Mouse (Mus musculus) left cerebral cortex, postnatal 36 days (tissue): ENCODE measurements at regions not wholly inside any gene's neighbourhood (a gene's known extent, or its start where the extent isn't known, plus 50 kb on each side); places are given as distances from the start of the nearest gene placed in this dataset.

Experiments
- DNase-seq, 2 experiments: peaks; one replicate each; pipeline ENCODE4 v3.0.0; 2021 to 2022; ENCODE audit warnings: low spot score in 2 of 2, mixed read lengths in 1 of 2
- intact Hi-C: fragments of 180-260 bp; cut with DNase I; formaldehyde crosslinking; loops from one replicate; pipeline ENCODE4 v1.15.1; 2025

DNA sequence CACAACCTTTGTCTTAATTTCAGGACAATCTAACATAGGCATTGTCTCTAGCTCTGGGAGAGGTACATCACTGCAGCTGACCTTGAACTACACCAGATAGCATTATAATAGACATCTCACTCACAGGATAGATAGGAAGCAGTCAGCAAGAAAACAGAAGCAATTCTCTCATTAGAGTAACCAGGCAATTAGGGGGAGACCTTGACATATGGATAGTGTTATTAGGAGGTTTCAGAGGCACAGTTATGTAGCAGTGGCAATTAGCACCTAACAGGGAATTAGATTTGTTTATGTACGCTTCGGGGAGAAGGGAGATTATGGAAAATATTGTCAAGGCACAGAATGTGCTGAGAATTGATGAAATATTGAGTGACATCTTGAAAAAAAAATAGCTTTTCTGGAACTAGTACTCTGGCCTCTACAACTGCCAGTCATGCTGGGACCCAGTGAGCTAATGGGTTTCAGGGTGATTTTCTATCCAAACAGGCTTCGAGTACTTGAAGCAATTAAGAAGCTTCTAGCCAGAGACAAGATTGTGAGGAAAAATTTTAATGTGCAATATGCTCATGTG, 216.8 kb upstream of the Aco1 start:
- DNase-seq, result no peak
- intact Hi-C loops, result no loop called here

DNA sequence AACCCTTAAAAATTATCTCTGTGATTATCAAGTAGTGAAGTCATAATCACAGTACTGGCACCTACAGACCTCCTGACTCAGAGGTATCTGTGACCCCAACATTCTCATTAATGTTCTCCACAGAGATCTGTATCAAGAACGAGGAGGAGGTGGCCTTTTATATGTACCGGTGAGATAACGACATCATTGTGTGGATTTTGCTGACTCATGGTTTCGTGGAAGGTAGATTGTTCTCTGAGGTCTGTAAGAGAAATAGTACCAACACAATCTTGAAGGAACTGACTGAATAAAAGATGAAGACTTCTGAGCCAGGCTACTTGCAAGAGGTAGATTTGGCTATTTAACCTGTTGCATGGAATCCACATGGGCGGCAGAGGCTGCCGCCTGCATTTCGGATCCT, 216.3 kb upstream of the Aco1 start:
- DNase-seq, result no peak
- intact Hi-C loops, result no loop called here

DNA sequence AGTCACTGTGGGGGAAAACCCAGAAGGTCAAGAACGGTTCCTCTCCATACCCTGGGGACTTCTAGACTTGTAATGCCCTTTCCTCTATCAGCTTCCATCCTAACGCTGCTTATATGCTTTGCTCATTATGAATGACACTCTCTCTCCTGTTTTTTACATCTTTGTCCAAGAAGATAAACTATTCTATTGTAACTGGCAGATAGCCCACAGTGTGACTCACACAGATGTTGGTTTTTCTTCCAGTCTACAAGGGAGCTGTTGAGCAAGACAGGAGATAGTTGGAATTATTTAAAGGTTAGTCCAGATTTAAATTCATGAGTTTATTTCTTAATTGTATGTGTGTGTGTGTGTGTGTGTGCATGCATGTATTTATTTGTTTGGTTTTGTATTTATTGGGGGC, 214.4 kb upstream of the Aco1 start:
- no peak for DNase-seq
- intact Hi-C loops, result no loop called here

DNA sequence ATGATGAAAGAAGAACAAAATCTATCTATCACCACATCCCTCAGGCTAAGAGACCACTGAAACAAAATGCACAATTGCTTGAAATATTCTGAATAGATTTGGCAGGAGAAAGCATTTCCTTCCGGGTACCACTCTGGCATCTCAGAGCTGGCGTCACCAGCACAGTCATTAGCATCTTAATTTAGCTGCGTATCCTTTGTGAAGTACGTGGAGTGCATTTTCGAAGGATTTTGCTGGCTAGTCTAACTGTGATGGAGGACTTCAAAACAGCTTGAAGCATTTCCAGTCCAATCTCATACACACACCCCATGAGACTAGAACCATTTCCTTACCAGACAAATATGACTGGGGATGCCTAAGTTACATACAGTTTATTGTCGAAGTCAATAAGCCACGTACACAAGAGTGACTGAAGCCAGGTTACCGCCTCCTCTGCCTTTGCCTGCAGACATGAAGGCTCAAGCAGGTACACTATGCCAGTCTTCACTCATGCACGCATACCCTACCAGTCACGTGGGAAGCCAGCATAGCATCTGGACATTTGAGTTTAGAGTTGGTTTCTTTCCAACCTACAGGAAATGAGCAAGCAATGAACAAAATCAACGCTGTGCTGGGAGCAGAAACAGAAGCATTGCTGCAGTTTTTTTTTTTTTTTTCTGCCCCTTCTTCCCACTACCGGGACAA, 208.7 kb upstream of the Aco1 start:
- peak in 1 of 2 experiments; percentile 4 for DNase-seq

DNA sequence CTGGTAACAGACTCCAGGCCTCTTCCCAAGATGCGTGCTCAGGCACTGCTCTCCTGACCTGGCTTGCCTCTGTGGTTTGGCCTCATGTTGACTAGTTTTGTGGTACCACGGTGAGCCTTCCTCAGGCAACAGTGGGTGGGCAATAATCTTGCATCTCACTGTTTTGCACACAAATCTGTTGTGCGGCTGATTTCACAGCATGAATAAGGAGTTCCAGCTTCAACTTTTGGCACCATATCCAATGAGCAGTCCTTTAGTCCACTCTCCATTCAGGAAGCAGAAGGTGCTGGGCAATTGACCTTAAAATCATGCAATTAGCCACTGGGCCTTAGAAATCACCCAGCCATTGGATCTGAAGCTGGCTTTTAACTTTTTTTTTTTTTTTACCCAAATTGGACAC, 184.2 kb upstream of the Aco1 start:
- intact Hi-C loops, result no loop called here

More for the DNA sequence above, 208.7 kb upstream of the Aco1 start:
- intact Hi-C loops, result no loop called here

DNA sequence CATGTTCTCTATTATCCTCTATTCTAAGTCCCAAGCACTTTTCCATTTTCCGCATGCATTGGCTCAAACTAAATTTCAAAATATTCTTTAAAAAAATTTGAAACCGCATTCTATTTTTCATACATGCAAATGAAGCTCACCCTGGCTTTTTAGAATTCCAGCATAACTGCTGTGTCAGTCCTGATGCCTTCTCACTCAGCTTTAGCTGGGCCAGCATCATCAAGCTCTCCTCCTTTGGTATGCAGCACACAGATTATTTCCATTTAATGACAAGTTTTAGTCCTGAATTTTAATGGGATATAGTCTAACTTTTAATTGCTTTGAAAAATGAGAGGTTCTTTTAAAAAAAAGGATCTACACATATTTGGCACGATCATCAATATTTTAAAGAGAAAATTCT, 174.9 kb upstream of the Aco1 start:
- DNase-seq, result no peak
- intact Hi-C loops, result no loop called here

More for the DNA sequence above, 184.2 kb upstream of the Aco1 start:
- DNase-seq, result no peak

DNA sequence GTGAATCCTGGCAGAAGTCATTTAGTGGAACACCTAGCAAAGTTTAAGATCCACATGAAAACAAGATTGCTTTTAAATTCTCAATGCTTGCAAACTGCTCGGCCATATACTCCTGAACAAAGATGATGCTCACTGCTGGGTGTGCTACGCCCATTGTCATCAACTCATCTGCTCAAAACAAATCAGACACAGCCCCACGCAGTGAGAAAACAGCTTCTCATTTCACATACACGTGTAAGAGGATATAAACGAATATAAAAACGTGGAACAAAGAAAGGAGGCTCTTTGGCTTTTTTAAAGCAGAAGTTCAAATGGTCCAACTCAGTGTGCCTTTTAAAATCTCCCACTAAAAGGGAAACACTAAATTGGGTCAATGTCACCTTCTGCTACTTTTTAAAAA, 151.5 kb upstream of the Aco1 start:
- no peak for DNase-seq
- intact Hi-C loops, result loop anchor here (10.0 kb wide), 1 partner anchor 777 kb away; no protein-coding TSS in a partner anchor

DNA sequence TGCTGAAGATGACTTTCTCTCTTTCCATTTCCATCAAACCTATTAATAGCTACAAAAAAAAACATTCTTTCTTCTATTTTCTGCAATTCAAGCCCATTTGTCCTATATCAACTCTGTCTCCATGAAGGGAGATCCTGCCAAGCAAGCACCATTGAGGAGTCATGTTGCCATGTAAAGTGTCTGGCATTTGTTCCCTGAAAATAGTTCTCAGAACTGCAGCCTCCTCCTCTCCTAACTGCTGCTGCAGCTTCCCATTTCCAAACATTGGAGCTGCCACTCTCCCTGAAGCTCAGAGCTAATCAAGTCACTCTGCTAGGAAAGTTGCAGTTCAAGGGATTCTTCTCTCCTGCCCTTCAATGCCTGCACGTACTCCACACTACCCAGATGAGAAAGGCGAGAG, 151.0 kb upstream of the Aco1 start:
- peak; percentile 28 to 43 for DNase-seq

DNA sequence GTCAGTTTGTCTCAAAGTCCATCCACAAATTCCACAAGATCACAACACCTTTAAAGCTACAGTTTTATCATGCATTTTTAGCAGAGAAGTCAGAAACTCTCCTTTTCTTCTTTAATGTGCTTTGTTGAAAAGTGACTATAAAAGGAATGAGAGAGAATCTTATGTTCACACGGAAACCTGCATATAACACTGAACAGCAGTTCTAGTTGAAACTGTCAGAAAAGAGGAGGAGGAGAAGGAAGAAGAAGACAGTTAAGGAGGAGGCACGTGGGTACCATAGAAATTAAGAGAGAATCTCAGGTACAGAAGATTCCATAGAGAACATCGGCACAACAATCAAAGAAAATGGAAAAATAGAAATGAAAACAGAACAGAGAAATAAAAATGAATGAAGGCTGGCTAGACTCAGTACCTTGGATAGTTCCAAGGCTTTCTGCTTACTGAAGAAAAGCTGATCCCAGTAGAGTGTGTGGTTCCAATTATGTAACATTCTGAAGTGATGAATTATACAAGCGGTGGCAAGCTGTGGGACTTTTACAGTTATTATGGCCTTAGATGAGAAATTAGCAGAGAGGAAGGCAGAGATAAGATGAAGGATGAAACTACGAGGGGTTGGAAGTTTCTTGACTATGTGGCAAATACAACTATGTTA, 144.0 kb upstream of the Aco1 start:
- no peak for DNase-seq

More for the DNA sequence above, 151.0 kb upstream of the Aco1 start:
- intact Hi-C loops, result loop anchor here (10.0 kb wide), 1 partner anchor 777 kb away; no protein-coding TSS in a partner anchor

DNA sequence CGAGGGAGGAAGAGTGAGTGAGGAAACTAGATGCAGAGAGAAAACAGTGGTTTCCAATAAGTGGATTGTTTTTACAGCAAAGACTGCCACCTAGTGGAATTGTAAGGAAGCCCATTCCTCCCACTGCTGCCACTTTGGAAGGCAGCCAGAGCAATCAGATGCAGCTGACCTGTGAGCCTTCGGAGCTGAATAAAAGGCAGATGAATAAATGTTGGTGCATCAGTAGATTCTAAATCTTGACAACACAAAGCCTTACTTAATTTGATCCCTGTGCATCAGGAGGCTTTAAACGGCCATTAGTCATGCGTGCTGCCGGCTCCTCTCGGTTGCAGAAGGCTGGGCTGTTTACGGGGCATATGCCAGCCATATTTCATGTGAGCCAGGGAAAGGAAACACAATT, 128.2 kb upstream of the Aco1 start:
- peak; percentile 77 to 80 for DNase-seq
- intact Hi-C loops, result loop anchor here (10.0 kb wide), 1 partner anchor 310 kb away; no protein-coding TSS in a partner anchor

More for the DNA sequence above, 144.0 kb upstream of the Aco1 start:
- intact Hi-C loops, result loop anchor here (10.0 kb wide), 1 partner anchor 784 kb away; no protein-coding TSS in a partner anchor

DNA sequence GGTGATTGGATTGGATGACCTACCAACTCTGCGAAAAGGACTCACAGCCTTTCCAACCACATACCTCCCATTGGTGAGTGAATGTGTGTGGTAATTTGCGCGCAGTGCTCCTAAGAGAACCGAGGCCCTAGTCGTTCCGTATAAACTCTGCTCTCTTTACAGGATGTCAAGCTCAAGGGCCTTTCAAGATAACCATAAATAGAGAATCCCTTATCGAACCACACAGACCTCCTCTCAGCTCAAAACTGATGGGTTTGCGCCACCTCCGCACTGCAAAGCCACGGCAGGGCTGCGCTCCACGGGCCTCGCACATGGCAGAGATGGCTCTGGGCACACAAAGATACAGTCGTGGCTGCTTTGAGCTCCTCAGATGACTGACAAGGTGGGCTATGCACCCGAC, 126.0 kb upstream of the Aco1 start:
- DNase-seq, result no peak
- intact Hi-C loops, result loop anchor here (10.0 kb wide), 1 partner anchor 312 kb away; no protein-coding TSS in a partner anchor

DNA sequence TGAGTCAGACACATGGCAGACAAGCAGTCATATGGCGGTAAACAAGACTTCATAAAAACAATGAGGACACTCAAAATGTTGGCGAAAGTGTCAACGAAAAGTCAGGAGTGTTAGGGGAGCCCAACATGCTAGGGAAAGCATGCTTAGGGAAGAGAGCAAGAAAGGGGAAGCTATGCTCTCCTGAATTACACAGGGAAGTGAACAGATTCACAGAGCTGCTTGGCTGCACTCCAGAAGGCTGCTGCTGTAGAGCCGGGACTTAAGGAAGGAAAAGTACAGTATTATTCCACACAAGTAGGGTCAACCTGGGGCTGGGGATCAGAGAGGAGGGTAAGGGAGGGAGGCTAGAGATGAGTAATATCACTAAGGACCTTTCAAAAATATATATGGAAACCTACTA, 124.7 kb upstream of the Aco1 start:
- intact Hi-C loops, result loop anchor here (10.0 kb wide), 1 partner anchor 313 kb away; no protein-coding TSS in a partner anchor
- DNase-seq, result no peak

DNA sequence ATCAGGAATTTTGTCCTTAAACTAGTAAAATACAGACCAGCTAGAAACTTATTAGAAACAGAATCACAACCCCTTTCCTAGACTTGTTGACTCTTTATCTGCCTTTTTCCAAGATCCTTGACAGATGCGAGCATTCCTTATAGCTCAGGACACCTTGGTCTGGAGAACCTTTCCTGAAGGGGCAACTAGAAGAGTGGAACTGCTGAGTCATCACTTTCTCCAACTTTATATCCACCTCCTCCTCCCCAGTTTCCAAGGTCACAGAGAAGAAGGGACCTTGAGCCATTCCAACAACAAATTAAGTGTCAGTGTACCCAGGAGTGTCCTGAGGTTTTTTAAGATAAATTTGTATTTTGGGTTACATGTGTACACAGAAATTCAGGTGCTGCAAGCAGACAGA, 111.5 kb upstream of the Aco1 start:
- intact Hi-C loops, result no loop called here
- DNase-seq, result no peak

DNA sequence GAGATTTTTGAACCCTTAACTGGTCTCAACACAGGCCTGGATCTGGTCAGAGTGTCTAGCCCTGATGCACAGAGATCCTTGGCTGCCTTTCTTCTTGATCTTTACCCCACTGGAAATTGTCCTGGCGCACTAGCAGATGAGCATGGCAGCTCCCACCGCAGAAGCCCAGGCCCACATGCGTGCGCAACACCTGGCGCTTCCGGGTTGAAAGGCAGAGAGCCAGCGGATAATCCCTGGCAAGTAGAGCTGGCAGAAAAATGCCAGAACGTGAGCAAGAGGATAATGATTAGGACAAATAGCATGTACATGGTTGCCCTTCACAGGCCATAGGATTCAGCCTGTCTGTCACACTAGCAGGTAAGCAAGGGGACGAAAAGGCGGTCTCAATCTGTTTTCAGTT, 95.0 kb upstream of the Aco1 start:
- intact Hi-C loops, result no loop called here
- DNase-seq, result no peak

DNA sequence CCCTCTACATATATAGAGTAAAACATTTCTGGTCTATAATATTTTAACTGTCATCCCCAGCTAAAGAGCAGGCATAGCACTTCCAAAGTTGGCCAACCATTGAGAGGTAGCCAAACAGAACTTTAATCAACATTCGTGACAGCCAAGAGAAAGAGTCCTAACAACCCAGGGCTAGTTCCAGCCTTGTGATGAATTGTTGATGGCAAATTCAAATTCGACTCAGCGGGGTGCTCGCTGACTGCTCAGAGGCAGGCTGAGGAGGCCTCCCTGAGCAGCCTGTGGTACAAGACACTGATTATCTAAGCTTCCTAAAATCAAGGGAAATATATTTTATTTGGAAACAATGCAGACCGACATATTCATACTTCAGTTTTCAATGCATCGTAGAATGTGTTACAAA, 93.8 kb upstream of the Aco1 start:
- intact Hi-C loops, result no loop called here
- DNase-seq, result no peak

DNA sequence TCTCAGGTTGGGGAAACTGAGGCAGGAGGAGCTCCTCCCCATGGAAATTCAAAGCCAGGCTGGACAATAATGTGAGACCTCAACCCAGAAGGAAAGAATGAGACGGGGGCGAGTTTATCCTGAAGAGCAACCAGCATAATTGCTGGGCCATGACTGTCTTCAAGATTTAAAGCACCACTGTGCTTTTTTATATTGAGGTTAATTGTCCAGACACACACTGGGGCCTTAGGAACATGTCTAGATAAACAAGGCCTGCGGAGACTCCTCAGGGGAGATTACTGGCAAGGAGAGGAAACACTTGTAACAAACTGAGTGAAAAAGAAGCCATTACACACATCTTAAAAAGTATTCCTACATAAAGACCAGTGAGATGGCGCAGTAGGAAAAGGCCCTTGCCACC, 91.0 kb upstream of the Aco1 start:
- DNase-seq, result no peak
- intact Hi-C loops, result no loop called here

DNA sequence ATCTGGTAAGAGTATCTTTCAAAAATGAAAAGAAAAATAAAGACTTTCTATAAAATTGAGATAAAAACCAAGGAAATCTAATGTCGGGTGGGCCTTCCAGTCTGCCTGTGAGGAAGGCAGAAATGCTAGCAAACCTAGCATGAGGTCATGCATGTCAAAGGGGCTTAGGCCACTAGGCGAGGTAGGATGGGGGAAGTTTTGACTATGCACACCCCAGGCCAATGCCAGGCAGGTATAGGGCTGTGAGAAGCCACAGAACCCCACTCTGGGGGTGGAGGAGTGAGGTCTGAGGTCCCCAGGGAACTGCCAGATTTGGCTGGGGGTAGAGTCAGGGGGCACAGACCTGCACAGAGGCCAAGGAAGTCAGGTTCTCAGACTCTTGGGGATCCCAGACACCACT, 89.5 kb upstream of the Aco1 start:
- no peak for DNase-seq
- intact Hi-C loops, result no loop called here

DNA sequence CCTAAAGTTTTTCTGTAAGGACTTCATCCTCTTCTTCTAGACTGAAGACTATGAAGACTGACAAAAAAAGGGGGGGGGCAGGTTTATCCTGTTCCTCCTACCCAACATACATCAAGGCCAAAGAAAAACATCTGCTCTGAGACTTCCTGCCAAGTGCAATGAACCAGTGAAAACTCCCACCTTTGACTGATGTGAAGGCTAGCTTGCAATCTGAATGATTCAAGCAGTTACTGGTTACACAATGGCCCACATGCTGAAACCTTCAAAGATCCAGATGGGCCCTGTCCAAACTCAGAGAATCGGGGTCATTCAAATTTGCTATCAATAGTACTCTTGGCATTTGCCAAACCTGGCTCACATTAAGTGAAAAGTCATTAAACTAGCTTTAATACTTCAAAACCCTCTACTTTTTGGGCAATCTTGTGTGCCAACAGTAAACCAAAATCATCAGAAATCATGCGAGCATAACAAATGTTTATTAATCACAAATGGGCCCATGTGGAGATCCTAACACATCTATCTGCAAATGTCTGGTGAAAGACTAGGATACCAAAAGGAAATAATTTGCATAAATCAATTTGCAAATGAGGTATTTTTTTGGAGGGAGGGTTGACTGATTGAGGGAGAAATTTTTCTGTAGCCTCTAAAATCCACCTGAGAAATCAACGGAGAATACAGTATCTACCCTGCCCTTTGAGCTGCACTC, 79.0 kb upstream of the Aco1 start:
- intact Hi-C loops, result no loop called here

DNA sequence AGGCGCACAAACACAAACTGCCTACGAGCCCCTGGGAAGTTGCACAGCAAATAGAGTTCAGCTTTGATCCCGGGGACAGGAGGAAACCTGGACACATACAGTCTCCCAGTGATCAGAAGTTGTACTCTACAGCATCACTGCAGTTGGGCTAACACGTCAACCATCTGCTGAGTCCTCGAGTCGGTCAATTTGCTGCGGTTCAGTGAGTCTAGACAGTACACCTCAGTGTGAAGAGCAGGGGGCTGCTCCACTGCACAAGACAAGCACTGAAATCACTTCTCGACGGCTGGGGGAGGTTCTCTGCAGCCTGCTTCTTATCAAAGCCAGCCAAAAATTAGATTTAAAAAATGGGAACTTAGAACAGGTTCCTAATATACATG, 78.4 kb upstream of the Aco1 start:
- intact Hi-C loops, result no loop called here
- DNase-seq, result no peak

More for the DNA sequence above, 79.0 kb upstream of the Aco1 start:
- DNase-seq, result no peak

DNA sequence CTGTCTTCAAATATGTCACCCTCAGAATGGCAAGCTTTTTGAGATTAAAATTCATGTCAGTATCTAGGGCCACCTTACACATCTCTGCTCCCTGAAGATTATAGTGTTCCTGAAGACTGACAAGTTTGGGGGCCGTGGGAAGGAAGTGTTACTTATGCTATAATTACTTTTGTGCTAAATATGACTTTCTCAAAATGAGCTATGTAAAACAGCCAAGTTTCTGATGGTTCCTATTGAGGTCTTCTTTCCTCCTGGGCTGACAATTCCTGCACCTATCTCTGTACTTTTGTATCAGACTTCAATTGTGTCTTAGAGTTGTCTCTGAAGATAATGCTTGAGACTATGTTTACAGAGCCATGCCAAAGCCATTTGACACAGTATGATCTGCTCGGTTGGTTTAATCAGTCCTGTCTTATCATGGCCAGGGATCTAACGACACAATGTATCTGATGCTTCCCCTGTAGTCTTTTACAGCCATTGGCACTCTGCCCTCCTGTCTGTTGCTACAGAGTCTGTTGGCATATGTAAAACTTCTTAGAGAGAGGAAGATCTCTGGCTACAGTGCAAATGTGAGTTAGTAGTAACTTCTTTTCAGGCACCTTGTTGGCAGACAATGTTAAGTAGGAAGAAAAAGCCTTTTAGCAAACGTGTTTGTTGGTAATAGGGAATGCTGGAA, 71.8 kb upstream of the Aco1 start:
- intact Hi-C loops, result loop anchor here (2.0 kb wide), 1 partner anchor 32 kb away; no protein-coding TSS in a partner anchor

More for the DNA sequence above, 71.8 kb upstream of the Aco1 start:
- peak; percentile 16 to 23 for DNase-seq
